Mouse (Mus musculus): ENCODE results near the gene Enah.

DNA sequence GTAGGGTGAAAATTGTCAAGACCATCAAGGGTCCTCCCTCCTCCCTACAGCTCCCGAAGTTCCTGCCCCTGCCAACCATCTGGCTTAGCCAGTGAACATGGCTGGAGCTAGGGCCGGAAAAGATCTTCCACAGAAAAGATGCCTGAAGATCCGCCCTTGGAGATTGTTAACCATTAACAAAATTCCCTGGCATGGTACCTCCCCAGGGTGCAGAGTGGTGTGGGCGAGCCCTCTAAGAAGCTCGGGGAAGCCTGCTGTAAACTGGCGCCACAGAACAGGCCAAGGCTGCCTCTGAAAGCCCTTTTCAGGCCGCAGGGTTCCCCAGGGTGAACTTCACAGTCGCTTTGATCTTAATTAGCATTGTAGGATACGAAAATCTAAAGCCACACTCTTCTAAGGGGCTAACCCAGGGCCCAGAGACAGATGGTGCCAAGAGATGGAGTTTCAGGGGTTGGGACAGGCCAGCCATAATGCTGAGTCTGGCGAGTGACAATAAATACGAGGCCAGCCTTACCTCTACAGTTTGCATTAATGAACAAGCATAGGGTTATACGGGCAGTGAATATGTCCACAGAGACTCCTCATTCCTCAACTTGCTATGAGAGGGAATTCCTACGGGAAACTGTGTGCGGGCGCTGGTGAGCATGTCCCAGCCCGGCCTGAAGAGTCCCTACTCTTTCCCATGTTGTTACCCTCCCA is 157.0 kb downstream of the Enah start:
- TF ChIP-seq CTCF (IDR thresholded peaks at IDR 0.05; ENCODE audit: low read depth, low read length): no peak
- TF ChIP-seq POLR2A (IDR thresholded peaks at IDR 0.05; ENCODE audit: extremely low read depth, insufficient read depth, low read length): no peak
